Mouse (Mus musculus) lung, embryonic 14.5 days (tissue): Measurements from ENCODE around the gene Sept7. TPM values are rescaled to one million over a fixed set of nuclear protein-coding genes. Genes with fewer than 3 reads are reported as not detected.

Source experiments
- ATAC-seq: fragments of 200-750 bp; cut with Nextera tagmentation; 2 replicates; pipeline ENCODE4 v1.8.0; 2017; ENCODE audit warnings: mild to moderate bottlenecking, moderate TSS enrichment, moderate library complexity; ENCODE audit not compliant: insufficient read depth
- DNase-seq: peaks from one replicate; pipeline ENCODE4 v3.0.0-alpha.2; 2015
- H3K27ac ChIP-seq: fragments of 300-500 bp; sonication (generic); 2 replicates; pipeline ENCODE4 v1.5.1; 2014; ENCODE audit warnings: low read depth, mild to moderate bottlenecking, moderate library complexity
- H3K27me3 ChIP-seq: fragments of 300-500 bp; sonication (generic); 2 replicates; pipeline ENCODE4 v1.6.1; 2014; ENCODE audit warnings: low read length, control low read depth; ENCODE audit not compliant: insufficient read depth
- H3K36me3 ChIP-seq: fragments of 300-500 bp; sonication (generic); 2 replicates; pipeline ENCODE4 v1.6.1; 2014; ENCODE audit warnings: control low read depth; ENCODE audit not compliant: insufficient read depth
- H3K4me1 ChIP-seq: fragments of 300-500 bp; sonication (generic); 2 replicates; pipeline ENCODE4 v1.6.1; 2014; ENCODE audit warnings: antibody characterized with exemption, control low read depth; ENCODE audit not compliant: insufficient read depth
- H3K4me2 ChIP-seq: fragments of 300-500 bp; sonication (generic); 2 replicates; pipeline ENCODE4 v1.6.1; 2014; ENCODE audit warnings: mild to moderate bottlenecking
- H3K4me3 ChIP-seq: fragments of 300-500 bp; sonication (generic); 2 replicates; pipeline ENCODE4 v1.5.1; 2014; ENCODE audit warnings: low read depth, low read length
- H3K9ac ChIP-seq: fragments of 300-500 bp; sonication (generic); 2 replicates; pipeline ENCODE4 v1.6.1; 2014
- H3K9me3 ChIP-seq: fragments of 300-500 bp; sonication (generic); 2 replicates; pipeline ENCODE4 v1.6.1; 2016; ENCODE audit warnings: low read depth, low read length, control low read depth
- CTCF ChIP-seq: IDR thresholded peaks from 2 replicates; pipeline ENCODE4 v1.5.1; 2016; ENCODE audit warnings: antibody characterized with exemption, low read depth
- WGBS: fragments of 180-500 bp; shearing (Covaris S2); extraction: QIAGEN DNeasy Blood & Tissue Kit; methylation state at CpG from one replicate; pipeline ENCODE4 v1.1.7; 2014; 5-methylcytosine and 5-hydroxymethylcytosine counted together
- polyA plus RNA-seq: library from polyadenylated mRNA; unstranded; fragments of >200 nt; fragmentation: Nextera tagmentation; extraction: Ambion mirVana; gene quantifications from 2 replicates; pipeline ENCODE4 v1.2.1, GENCODE M21; 2014

Sept7 gene
- polyA plus RNA-seq, 1 experiment from 2014 or later = 303 TPM

GRCm38 (mm10) chr9:25243926-25244657, 8.1 kb upstream of the Sept7 start:
- Histone ChIP-seq H3K4me3 (no peak overlapping the region), H3K9ac (no peak overlapping the region), H3K27ac (no peak overlapping the region), H3K27me3 (no peaks in the 10 kb centered on the region), H3K4me1 (no peaks in the 10 kb centered on the region), H3K36me3 (no peaks in the 10 kb centered on the region), H3K4me2 (no peak overlapping the region), H3K9me3 (no peaks in the 10 kb centered on the region)
- WGBS = 56% methylated on average over 4 of the region's 4 CpGs
- 0 out of 2 replicates have a peak, but pooled peaks have one; percentile 31 for ATAC-seq
- DNase-seq = peak; percentile 11
- TF ChIP-seq CTCF = no peak

- Histone ChIP-seq H3K9ac (no peak overlapping the region), H3K4me1 (no peaks in the 10 kb centered on the region), H3K4me2 (no peak overlapping the region), H3K4me3 (no peak overlapping the region), H3K27ac (no peak overlapping the region), H3K36me3 (no peaks in the 10 kb centered on the region), H3K27me3 (no peaks in the 10 kb centered on the region), H3K9me3 (no peaks in the 10 kb centered on the region)
- no peak for ATAC-seq
- WGBS = 72% methylated on average over 4 of the region's 4 CpGs
- DNase-seq = no peak
- TF ChIP-seq CTCF = no peak
Observed at GRCm38 (mm10) chr9:25245125-25245524, 7.1 kb upstream of the Sept7 start.

- ATAC-seq = no peak
- 81% methylated on average over 3 of the region's 3 CpGs for WGBS
- no peaks in the 10 kb centered on the region for H3K36me3 ChIP-seq
- no peaks in the 10 kb centered on the region for H3K9me3 ChIP-seq
- DNase-seq = no peak
- TF ChIP-seq CTCF = no peak
- H3K9ac ChIP-seq = no peak overlapping the region
- no peak overlapping the region for H3K4me2 ChIP-seq
- H3K4me3 ChIP-seq = no peak overlapping the region
- H3K4me1 ChIP-seq = 0 out of 2 replicates have a peak, but pooled peaks cover 2% of the 10 kb centered on the region
- no peak overlapping the region for H3K27ac ChIP-seq
- no peaks in the 10 kb centered on the region for H3K27me3 ChIP-seq
Observed at GRCm38 (mm10) chr9:25246508-25246907, 5.7 kb upstream of the Sept7 start.

GRCm38 (mm10) chr9:25251174-25251573, 1.1 kb upstream of the Sept7 start:
- Histone ChIP-seq H3K4me3 (peak overlapping the region; percentile 99), H3K36me3 (no peaks in the 10 kb centered on the region), H3K4me1 (peaks cover 11% of the 10 kb centered on the region; the same call in 1 of the 2 replicates), H3K9me3 (no peaks in the 10 kb centered on the region), H3K9ac (peak overlapping the region; percentile 99), H3K4me2 (peak overlapping the region; percentile 81), H3K27me3 (no peaks in the 10 kb centered on the region), H3K27ac (peak overlapping the region; percentile 99)
- 5% methylated on average over 6 of the region's 6 CpGs for WGBS
- no peak for DNase-seq
- no peak for TF ChIP-seq CTCF
- no peak for ATAC-seq

GRCm38 (mm10) chr9:25251611-25252282, 492 bp upstream of the Sept7 start:
- no peaks in the 10 kb centered on the region for H3K27me3 ChIP-seq
- peak; percentile 90 for ATAC-seq
- H3K9me3 ChIP-seq = no peaks in the 10 kb centered on the region
- H3K9ac ChIP-seq = peak overlapping the region; percentile 99
- H3K36me3 ChIP-seq = no peaks in the 10 kb centered on the region
- under 1% methylated on average over 41 of the region's 41 CpGs for WGBS
- peak overlapping the region; percentile 99 for H3K4me3 ChIP-seq
- peak overlapping the region; percentile 81 for H3K4me2 ChIP-seq
- TF ChIP-seq CTCF = no peak
- peak overlapping the region; percentile 99 for H3K27ac ChIP-seq
- peaks cover 11% of the 10 kb centered on the region; the same call in 1 of the 2 replicates for H3K4me1 ChIP-seq
- peak; percentile 95 for DNase-seq

- Histone ChIP-seq H3K4me3 (peak overlapping the region; percentile 99), H3K27ac (peak overlapping the region; percentile 99), H3K36me3 (no peaks in the 10 kb centered on the region), H3K4me2 (peak overlapping the region; percentile 63), H3K27me3 (no peaks in the 10 kb centered on the region), H3K4me1 (peaks cover 11% of the 10 kb centered on the region; the same call in 1 of the 2 replicates), H3K9me3 (no peaks in the 10 kb centered on the region), H3K9ac (peak overlapping the region; percentile 99)
- DNase-seq = peak; percentile 72
- peak; percentile 56 for TF ChIP-seq CTCF
- ATAC-seq = no peak; the same call in none of the 2 replicates
- under 1% methylated on average over 58 of the region's 78 CpGs for WGBS
Observed at GRCm38 (mm10) chr9:25252759-25253477, 679 bp downstream of the Sept7 start.

- Histone ChIP-seq H3K9me3 (no peaks in the 10 kb centered on the region), H3K36me3 (no peaks in the 10 kb centered on the region), H3K4me1 (peaks cover 11% of the 10 kb centered on the region; the same call in 1 of the 2 replicates), H3K27ac (peak overlapping the region; percentile 99), H3K9ac (peak overlapping the region; percentile 99), H3K4me2 (peak overlapping the region; percentile 63), H3K4me3 (peak overlapping the region; percentile 99), H3K27me3 (no peaks in the 10 kb centered on the region)
- TF ChIP-seq CTCF = no peak
- WGBS = 5% methylated on average over 3 of the region's 3 CpGs
- ATAC-seq (no peak), DNase-seq (no peak)
Observed at GRCm38 (mm10) chr9:25253478-25253824, 1.2 kb downstream of the Sept7 start.
